Mouse (Mus musculus) forebrain, embryonic 14.5 days (tissue): ENCODE data around the gene Nat8f2. TPM values are rescaled to one million over a fixed set of nuclear protein-coding genes. Genes with fewer than 3 reads are reported as not detected.
"Not testable (repeated sequence)": the region's sequence is repeated elsewhere in the genome, so short reads cannot be mapped to it uniquely, and the experiment has no call there.

ENCODE experiments used
- ATAC-seq: fragments of 200-750 bp; cut with Nextera tagmentation; 2 replicates; pipeline ENCODE4 v1.8.0; 2017; ENCODE audit warnings: mild to moderate bottlenecking, moderate library complexity
- DNase-seq: peaks from one replicate; pipeline ENCODE4 v3.0.0-alpha.2; 2015; ENCODE audit warnings: low spot score
- H3K27ac ChIP-seq: fragments of 300-500 bp; sonication (generic); 2 replicates; pipeline ENCODE4 v1.5.1; 2014; ENCODE audit warnings: low read depth, mild to moderate bottlenecking, control low read depth, low read length, moderate library complexity
- H3K27me3 ChIP-seq: fragments of 300-500 bp; sonication (generic); replicated peaks from 2 replicates; pipeline ENCODE4 v1.6.1; 2014; ENCODE audit warnings: low read length, control low read depth, mixed read lengths; ENCODE audit not compliant: control insufficient read depth, insufficient read depth
- H3K36me3 ChIP-seq: fragments of 300-500 bp; sonication (generic); 2 replicates; pipeline ENCODE4 v1.6.1; 2014; ENCODE audit warnings: low read length, control low read depth; ENCODE audit not compliant: control insufficient read depth, insufficient read depth
- H3K4me1 ChIP-seq: fragments of 300-500 bp; sonication (generic); 2 replicates; pipeline ENCODE4 v1.6.1; 2014; ENCODE audit warnings: antibody characterized with exemption, low read length, control low read depth; ENCODE audit not compliant: control insufficient read depth, insufficient read depth
- H3K4me2 ChIP-seq: fragments of 300-500 bp; sonication (generic); 2 replicates; pipeline ENCODE4 v1.6.1; 2014; ENCODE audit warnings: mild to moderate bottlenecking, control low read depth, low read length
- H3K4me3 ChIP-seq: fragments of 300-500 bp; sonication (generic); 2 replicates; pipeline ENCODE4 v1.5.1; 2014; ENCODE audit warnings: low read depth, low read length, control low read depth
- H3K9ac ChIP-seq: fragments of 300-500 bp; sonication (generic); 2 replicates; pipeline ENCODE4 v1.6.1; 2014; ENCODE audit warnings: mild to moderate bottlenecking, low read length, control low read depth, moderate library complexity
- H3K9me3 ChIP-seq: fragments of 300-500 bp; sonication (generic); replicated peaks from 2 replicates; pipeline ENCODE4 v1.6.1; 2016; ENCODE audit warnings: low read length, control low read depth, mixed read lengths; ENCODE audit not compliant: control insufficient read depth
- WGBS: fragments of 180-500 bp; shearing (Covaris S2); extraction: QIAGEN DNeasy Blood & Tissue Kit; methylation state at CpG from one replicate; pipeline ENCODE4 v1.1.7; 2014; 5-methylcytosine and 5-hydroxymethylcytosine counted together
- polyA plus RNA-seq: library from polyadenylated mRNA; unstranded; fragments of >200 nt; fragmentation: Nextera tagmentation; extraction: Ambion mirVana; gene quantifications from 2 replicates; pipeline ENCODE4 v1.2.1, GENCODE M21; 2014

The Nat8f2 gene
- polyA plus RNA-seq, 1 experiment from 2014 or later: not detected

GRCm38 (mm10) chr6:85904642-85905061 is 35.7 kb upstream of the Nat8f2 start, which contains the start of gene Nat8f4:
TSS of gene Nat8f4 (minus strand) at chr6:85904884.
- H3K27me3 ChIP-seq, H3K36me3 ChIP-seq, H3K27ac ChIP-seq, H3K9me3 ChIP-seq, H3K4me1 ChIP-seq: not testable (repeated sequence)
- 0 out of 2 replicates have a peak within 1 kb of the TSS, but pooled peaks have one; percentile 25 for H3K9ac ChIP-seq
- ATAC-seq: peak; percentile 87
- peak; percentile 37 for DNase-seq
- 14% methylated on average over 20 of the region's 20 CpGs for WGBS
- H3K4me3 ChIP-seq: peak within 1 kb of the TSS; percentile 19
- peak within 1 kb of the TSS; percentile 43 for H3K4me2 ChIP-seq

GRCm38 (mm10) chr6:85902303-85902702 is 33.3 kb upstream of the Nat8f2 start:
- H3K27ac ChIP-seq: no peak overlapping the region
- ATAC-seq: no peak
- H3K4me3 ChIP-seq: no peak overlapping the region
- H3K9ac ChIP-seq: no peak overlapping the region
- no peaks in the 10 kb centered on the region for H3K9me3 ChIP-seq
- no peaks in the 10 kb centered on the region for H3K27me3 ChIP-seq
- no peak for DNase-seq
- no peak overlapping the region for H3K4me2 ChIP-seq
- WGBS: 93% methylated on average over 2 of the region's 2 CpGs
- H3K36me3 ChIP-seq: no peaks in the 10 kb centered on the region
- H3K4me1 ChIP-seq: no peaks in the 10 kb centered on the region

GRCm38 (mm10) chr6:85898596-85899475 is 29.9 kb upstream of the Nat8f2 start:
- WGBS: 87% methylated on average over 7 of the region's 8 CpGs
- H3K27me3 ChIP-seq, H3K36me3 ChIP-seq, H3K9ac ChIP-seq, ATAC-seq, H3K27ac ChIP-seq, H3K9me3 ChIP-seq, H3K4me2 ChIP-seq, DNase-seq, H3K4me3 ChIP-seq, H3K4me1 ChIP-seq: not testable (repeated sequence)

GRCm38 (mm10) chr6:85895061-85895648 is 26.2 kb upstream of the Nat8f2 start:
- not testable (repeated sequence) for H3K9me3 ChIP-seq, ATAC-seq, H3K9ac ChIP-seq, DNase-seq, H3K36me3 ChIP-seq, H3K4me1 ChIP-seq, H3K27ac ChIP-seq, H3K4me2 ChIP-seq, H3K4me3 ChIP-seq, H3K27me3 ChIP-seq
- WGBS: 77% methylated on average over 25 of the region's 25 CpGs

GRCm38 (mm10) chr6:85888961-85889360 is 20.0 kb upstream of the Nat8f2 start:
- H3K9me3 ChIP-seq: 0 out of 2 replicates have a peak, but pooled peaks cover 3% of the 10 kb centered on the region
- H3K36me3 ChIP-seq: no peaks in the 10 kb centered on the region
- H3K27ac ChIP-seq: no peak overlapping the region
- H3K9ac ChIP-seq: no peak overlapping the region
- no peaks in the 10 kb centered on the region for H3K27me3 ChIP-seq
- DNase-seq: no peak
- no peak for ATAC-seq
- H3K4me3 ChIP-seq: no peak overlapping the region
- 82% methylated on average over 2 of the region's 2 CpGs for WGBS
- H3K4me1 ChIP-seq: no peaks in the 10 kb centered on the region
- no peak overlapping the region for H3K4me2 ChIP-seq

- Histone ChIP-seq H3K27ac (no peak overlapping the region), H3K36me3 (no peaks in the 10 kb centered on the region), H3K9ac (no peak overlapping the region), H3K9me3 (0 out of 2 replicates have a peak, but pooled peaks cover 12% of the 10 kb centered on the region), H3K27me3 (no peaks in the 10 kb centered on the region), H3K4me3 (no peak overlapping the region), H3K4me1 (no peaks in the 10 kb centered on the region), H3K4me2 (no peak overlapping the region)
- ATAC-seq (no peak), DNase-seq (no peak)
- WGBS: 92% methylated on average over 1 of the region's 1 CpGs
Measured at GRCm38 (mm10) chr6:85884311-85884710, 15.4 kb upstream of the Nat8f2 start.

- not testable (repeated sequence) for DNase-seq, H3K4me2 ChIP-seq, H3K4me1 ChIP-seq, H3K9ac ChIP-seq, H3K4me3 ChIP-seq, H3K27ac ChIP-seq, H3K27me3 ChIP-seq, ATAC-seq, H3K36me3 ChIP-seq
- H3K9me3 ChIP-seq: 0 out of 2 replicates have a peak, but pooled peaks cover 12% of the 10 kb centered on the region
- WGBS: 94% methylated on average over 9 of the region's 9 CpGs
Measured at GRCm38 (mm10) chr6:85883246-85883645, 14.3 kb upstream of the Nat8f2 start.

GRCm38 (mm10) chr6:85867726-85868690 is 950 bp downstream of the Nat8f2 start:
- no peak overlapping the region for H3K9ac ChIP-seq
- no peak overlapping the region for H3K27ac ChIP-seq
- H3K4me3 ChIP-seq: no peak overlapping the region
- DNase-seq (no peak), ATAC-seq (no peak)
- no peaks in the 10 kb centered on the region for H3K27me3 ChIP-seq
- no peaks in the 10 kb centered on the region for H3K36me3 ChIP-seq
- no peaks in the 10 kb centered on the region for H3K9me3 ChIP-seq
- H3K4me2 ChIP-seq: no peak overlapping the region
- 86% methylated on average over 8 of the region's 8 CpGs for WGBS
- H3K4me1 ChIP-seq: no peaks in the 10 kb centered on the region
